Mouse (Mus musculus): ENCODE results near the gene Mast1. TPM values are rescaled to one million over a fixed set of nuclear protein-coding genes. Genes with fewer than 3 reads are reported as not detected.

The Mast1 gene
- total and polyA plus RNA-seq, 3 experiments, result 0.21 to 0.34 TPM; not detected in 1

- DNase-seq (ENCODE audit: extremely low read depth), result no peak
- no peaks in the 10 kb centered on the region for H3K9me3 ChIP-seq (replicated peaks; ENCODE audit: low read length)
- no peaks in the 10 kb centered on the region for H3K36me3 ChIP-seq (replicated peaks in 1 of 2; ENCODE audit: control insufficient read depth in 1 of 2, insufficient read depth in 1 of 2, low read length in 1 of 2)
- no peak overlapping the region for H3K27ac ChIP-seq (ENCODE audit: insufficient read depth, low read depth)
- H3K27me3 ChIP-seq (replicated peaks), result peaks cover 77% of the 10 kb centered on the region
- H3K79me2 ChIP-seq (replicated peaks; ENCODE audit: control insufficient read depth, extremely low read depth, insufficient read depth, poor library complexity, severe bottlenecking), result no peaks in the 10 kb centered on the region
- in situ Hi-C loops (cut with MboI; ENCODE audit: low pct_ligation_motif_present, low pct_unique_long_range_greater_than_20kb, low sequenced_read_pairs) (no loop called here), dilution Hi-C loops (cut with MboI; ENCODE audit: extremely low pct_ligation_motif_present, extremely low pct_unique_long_range_greater_than_20kb, low sequenced_read_pairs) (no loop called here)
- no peak overlapping the region for H3K9ac ChIP-seq (ENCODE audit: insufficient read depth, low read depth)
- H3K4me3 ChIP-seq (replicated peaks in 1 of 3; ENCODE audit: low read depth in 2 of 3, low read length in 2 of 3, poor library complexity in 1 of 3), result no peak overlapping the region
- peaks cover 21 to 25% of the 10 kb centered on the region in 2 experiments for H3K4me1 ChIP-seq (ENCODE audit: control insufficient read depth in 1 of 2, insufficient read depth in 2 of 2)
- TF ChIP-seq TCF12 (IDR thresholded peaks at IDR 0.05; ENCODE audit: low read depth, low read length), result no peak
- no peak for TF ChIP-seq ZC3H11A (IDR thresholded peaks at IDR 0.05; ENCODE audit: low read depth, low read length)
- no peak for TF ChIP-seq CHD1 (IDR thresholded peaks at IDR 0.05; ENCODE audit: low read depth, low read length)
- no peak for TF ChIP-seq MXI1 (IDR thresholded peaks at IDR 0.05; ENCODE audit: low read depth, low read length)
- TF ChIP-seq ZMIZ1 (IDR thresholded peaks at IDR 0.05; ENCODE audit: low read depth, low read length), result no peak
- no peak overlapping the region for H3K4me2 ChIP-seq (ENCODE audit: insufficient read depth, low read depth, poor library complexity, severe bottlenecking)
These were observed 3.2 kb downstream of the Mast1 start for GRCm38 (mm10) chr8:84933767-84934559.

GRCm38 (mm10) chr8:84930582-84930981 is 6.6 kb downstream of the Mast1 start:
- no peak overlapping the region for H3K4me2 ChIP-seq (ENCODE audit: insufficient read depth, low read depth, poor library complexity, severe bottlenecking)
- no peak overlapping the region for H3K9ac ChIP-seq (ENCODE audit: insufficient read depth, low read depth)
- peaks cover 57% of the 10 kb centered on the region for H3K27me3 ChIP-seq (replicated peaks)
- TF ChIP-seq KAT2A (IDR thresholded peaks at IDR 0.05; ENCODE audit: insufficient replicate concordance, low read length), result no peak
- TF ChIP-seq ZNF384 (IDR thresholded peaks at IDR 0.05; ENCODE audit: low read depth, low read length), result no peak
- TF ChIP-seq UBTF (IDR thresholded peaks at IDR 0.05; ENCODE audit: low read depth, low read length), result no peak
- TF ChIP-seq USF2 (conservative IDR thresholded peaks at IDR 0.05; ENCODE audit: low read depth, low read length), result no peak
- no peak for TF ChIP-seq ZC3H11A (IDR thresholded peaks at IDR 0.05; ENCODE audit: low read depth, low read length)
- TF ChIP-seq TBP (conservative IDR thresholded peaks at IDR 0.05; ENCODE audit: low read depth, low read length), result no peak
- dilution Hi-C loops (cut with MboI; ENCODE audit: extremely low pct_ligation_motif_present, extremely low pct_unique_long_range_greater_than_20kb, low sequenced_read_pairs), result no loop called here
- in situ Hi-C loops (cut with MboI; ENCODE audit: low pct_ligation_motif_present, low pct_unique_long_range_greater_than_20kb, low sequenced_read_pairs), result no loop called here
- H3K27ac ChIP-seq (ENCODE audit: insufficient read depth, low read depth), result no peak overlapping the region
- no peaks in the 10 kb centered on the region for H3K36me3 ChIP-seq (replicated peaks in 1 of 2; ENCODE audit: control insufficient read depth in 1 of 2, insufficient read depth in 1 of 2, low read length in 1 of 2)
- H3K4me3 ChIP-seq (replicated peaks in 1 of 3; ENCODE audit: low read depth in 2 of 3, low read length in 2 of 3, poor library complexity in 1 of 3), result no peak overlapping the region
- no peaks in the 10 kb centered on the region for H3K9me3 ChIP-seq (replicated peaks; ENCODE audit: low read length)
- H3K4me1 ChIP-seq (ENCODE audit: control insufficient read depth in 1 of 2, insufficient read depth in 2 of 2), result peaks cover 15 to 19% of the 10 kb centered on the region in 2 experiments
- no peak for DNase-seq (ENCODE audit: extremely low read depth)
- no peaks in the 10 kb centered on the region for H3K79me2 ChIP-seq (replicated peaks; ENCODE audit: control insufficient read depth, extremely low read depth, insufficient read depth, poor library complexity, severe bottlenecking)

Data from CH12.LX (cell line).